In the genomic region with DNA sequence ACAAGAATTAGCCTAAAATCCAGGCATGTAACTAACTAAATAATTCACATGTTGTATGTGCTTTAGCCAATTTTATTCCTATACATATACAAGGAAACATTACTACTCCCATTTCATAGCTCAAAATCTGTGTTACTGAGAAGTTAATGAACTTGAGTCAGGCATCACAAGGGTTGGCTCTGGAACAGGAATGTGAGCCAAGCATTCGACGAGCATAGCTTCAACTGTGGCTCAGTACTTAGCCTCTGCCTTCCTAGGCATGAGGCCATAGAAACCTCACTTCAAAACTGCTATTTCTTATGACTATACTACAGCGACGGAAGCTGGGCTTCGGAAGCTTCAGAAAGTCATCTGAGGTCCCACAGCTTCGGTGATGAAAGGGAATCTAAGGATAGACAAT, we compare ENCODE assay signal across 20 mouse cellular contexts.
DNase-seq lines count a peak whose midpoint lies in the region; ATAC-seq and TF ChIP-seq lines count a peak whose summit lies in the region.
"Had no signal": no experiment of that assay in that cellular context is flagged by ENCODE, and none has a peak within 500 bp of the region (broad histone marks: within the 10 kb centered on the region; RNA-seq: fewer than 3 reads in every experiment).

No protein-coding gene starts in this region.

- WGBS in limb, embryonic 14.5 days = 73% methylated on average over 6 of the region's 6 CpGs
- WGBS in limb, embryonic 10.5 days = 92% methylated on average over 6 of the region's 6 CpGs

- H3K36me3 ChIP-seq in limb, embryonic 14.5 days (ENCODE audit: control insufficient read depth, insufficient read depth, low read length) = no peaks in the 10 kb centered on the region
- H3K36me3 ChIP-seq in limb, embryonic 10.5 days = no peaks in the 10 kb centered on the region
- H3K36me3 ChIP-seq: embryonic facial prominence, embryonic 12.5 days; heart, embryonic 13.5 days; hindbrain, embryonic 10.5 days; limb, embryonic 13.5 days; midbrain, embryonic 12.5 days; neural tube, embryonic 13.5 days had no signal

- no peaks in the 10 kb centered on the region for H3K27me3 ChIP-seq in limb, embryonic 14.5 days (ENCODE audit: control insufficient read depth, insufficient read depth, low read length)
- H3K27me3 ChIP-seq in limb, embryonic 10.5 days (ENCODE audit: low read depth, poor library complexity, severe bottlenecking) = no peaks in the 10 kb centered on the region
- H3K27me3 ChIP-seq: embryonic facial prominence, embryonic 12.5 days; heart, embryonic 13.5 days; limb, embryonic 13.5 days; midbrain, embryonic 12.5 days; neural tube, embryonic 13.5 days had no signal

- H3K4me3 ChIP-seq in limb, embryonic 14.5 days (replicated peaks; ENCODE audit: low read length) = no peak overlapping the region
- H3K4me3 ChIP-seq in limb, embryonic 10.5 days = no peak overlapping the region
- H3K4me3 ChIP-seq: embryonic facial prominence, embryonic 12.5 days; heart, embryonic 13.5 days; hindbrain, embryonic 10.5 days; limb, embryonic 13.5 days; midbrain, embryonic 12.5 days; neural tube, embryonic 13.5 days had no signal

- no peak overlapping the region for H3K9ac ChIP-seq in limb, embryonic 14.5 days (ENCODE audit: low read depth, low read length, severe bottlenecking)
- H3K9ac ChIP-seq: embryonic facial prominence, embryonic 12.5 days; heart, embryonic 13.5 days; limb, embryonic 13.5 days; midbrain, embryonic 12.5 days; neural tube, embryonic 13.5 days had no signal

- TF ChIP-seq POLR2A in limb, embryonic 14.5 days (IDR thresholded peaks at IDR 0.05; ENCODE audit: borderline replicate concordance, extremely low read depth, insufficient read depth, insufficient read length) = no peak

- no peaks in the 10 kb centered on the region for H3K9me3 ChIP-seq in limb, embryonic 14.5 days (ENCODE audit: control insufficient read depth, low read length)
- H3K9me3 ChIP-seq in limb, embryonic 10.5 days (replicated peaks) = no peaks in the 10 kb centered on the region
- H3K9me3 ChIP-seq: embryonic facial prominence, embryonic 12.5 days; heart, embryonic 13.5 days; hindbrain, embryonic 10.5 days; limb, embryonic 13.5 days; midbrain, embryonic 12.5 days; neural tube, embryonic 13.5 days had no signal

- peak; percentile 6 for DNase-seq in gastrocnemius, postnatal 10 days
- DNase-seq in gastrocnemius, adult 8-10 months (ENCODE audit: low spot score in 2 of 2) = no peak
- DNase-seq in limb, embryonic 14.5 days (ENCODE audit: low spot score) = peak; percentile 48
- DNase-seq in limb, embryonic 10.5 days (ENCODE audit: low spot score) = no peak
- DNase-seq in 3T3-L1 (ENCODE audit: low read depth, low spot score) (peak; percentile 40), NIH3T3 (ENCODE audit: low read depth) (peak; percentile 71)
- no peak for DNase-seq in cerebellum, adult 18-20 months
- DNase-seq: adrenal gland, postnatal 25 days; cerebellum, adult 2 months; gastrocnemius, postnatal 25 days; kidney, adult 11 months; thymus, postnatal 14 days had no signal

- ATAC-seq in limb, embryonic 14.5 days (ENCODE audit: low FRiP score, low read depth) = no peak
- ATAC-seq: Patski had no signal

- peaks cover 13% of the 10 kb centered on the region; the same call in 1 of the 2 replicates for H3K4me1 ChIP-seq in limb, embryonic 14.5 days (ENCODE audit: control insufficient read depth, insufficient read depth, low read length)
- H3K4me1 ChIP-seq in limb, embryonic 10.5 days = peaks cover 9% of the 10 kb centered on the region; the same call in 1 of the 2 replicates
- H3K4me1 ChIP-seq: embryonic facial prominence, embryonic 12.5 days; hindbrain, embryonic 10.5 days; midbrain, embryonic 12.5 days; neural tube, embryonic 13.5 days had no signal

- no peak overlapping the region for H3K4me2 ChIP-seq in limb, embryonic 14.5 days (replicated peaks; ENCODE audit: low read depth, low read length, severe bottlenecking)
- H3K4me2 ChIP-seq: embryonic facial prominence, embryonic 12.5 days; heart, embryonic 13.5 days; limb, embryonic 13.5 days; midbrain, embryonic 12.5 days; neural tube, embryonic 13.5 days had no signal

- no peak overlapping the region for H3K27ac ChIP-seq in limb, embryonic 14.5 days (replicated peaks; ENCODE audit: low read depth, low read length)
- no peak overlapping the region for H3K27ac ChIP-seq in limb, embryonic 10.5 days
- H3K27ac ChIP-seq: embryonic facial prominence, embryonic 12.5 days; heart, embryonic 13.5 days; hindbrain, embryonic 10.5 days; kidney, postnatal 0 days; limb, embryonic 13.5 days; midbrain, embryonic 12.5 days; neural tube, embryonic 13.5 days had no signal

Comparison
In these comparisons a context has a peak if more than half of its experiments do, and no peak if none do; other contexts are left out.
1. DNase-seq: peak in gastrocnemius, postnatal 10 days (single experiment), limb, embryonic 14.5 days (single experiment), 3T3-L1 (single experiment) and NIH3T3 (single experiment); none in gastrocnemius, adult 8-10 months (0 of 2), limb, embryonic 10.5 days (single experiment) and cerebellum, adult 18-20 months (0 of 2).